Mouse (Mus musculus) hindbrain, embryonic 11.5 days (tissue): Measurements from ENCODE around the gene Chaf1a. TPM values are rescaled to one million over a fixed set of nuclear protein-coding genes. Genes with fewer than 3 reads are reported as not detected.

ENCODE experiments used
- ATAC-seq: fragments of 200-750 bp; cut with Nextera tagmentation; 2 replicates; pipeline ENCODE4 v1.8.0; 2017; ENCODE audit warnings: mild to moderate bottlenecking, moderate TSS enrichment, moderate library complexity; ENCODE audit not compliant: low FRiP score
- DNase-seq: peaks from one replicate; pipeline ENCODE4 v3.0.0-alpha.2; 2015; ENCODE audit warnings: low spot score
- H3K27ac ChIP-seq: fragments of 300-500 bp; sonication (generic); 2 replicates; pipeline ENCODE4 v1.5.1; 2014; ENCODE audit warnings: mild to moderate bottlenecking, low read depth, low read length
- H3K27me3 ChIP-seq: fragments of 300-500 bp; sonication (generic); 2 replicates; pipeline ENCODE4 v1.6.1; 2014; ENCODE audit warnings: mild to moderate bottlenecking, low read length, moderate library complexity, mixed read lengths; ENCODE audit not compliant: control insufficient read depth, insufficient read depth
- H3K36me3 ChIP-seq: fragments of 300-500 bp; sonication (generic); 2 replicates; pipeline ENCODE4 v1.6.1; 2014; ENCODE audit warnings: mild to moderate bottlenecking, low read length, moderate library complexity, mixed read lengths; ENCODE audit not compliant: control insufficient read depth, insufficient read depth
- H3K4me1 ChIP-seq: fragments of 300-500 bp; sonication (generic); replicated peaks from 2 replicates; pipeline ENCODE4 v1.6.1; 2014; ENCODE audit warnings: low read length, mixed read lengths; ENCODE audit not compliant: control insufficient read depth, insufficient read depth
- H3K4me2 ChIP-seq: fragments of 300-500 bp; sonication (generic); replicated peaks from 2 replicates; pipeline ENCODE4 v1.6.1; 2014; ENCODE audit warnings: mild to moderate bottlenecking, low read depth, low read length
- H3K4me3 ChIP-seq: fragments of 300-500 bp; sonication (generic); 2 replicates; pipeline ENCODE4 v1.5.1; 2014; ENCODE audit warnings: low read depth, low read length
- H3K9ac ChIP-seq: fragments of 300-500 bp; sonication (generic); 2 replicates; pipeline ENCODE4 v1.6.1; 2014; ENCODE audit warnings: low read depth, low read length
- H3K9me3 ChIP-seq: fragments of 300-500 bp; sonication (generic); 2 replicates; pipeline ENCODE4 v1.6.1; 2016; ENCODE audit warnings: low read length; ENCODE audit not compliant: control insufficient read depth
- WGBS: fragments of 180-500 bp; shearing (Covaris S2); extraction: QIAGEN DNeasy Blood & Tissue Kit; methylation state at CpG from one replicate; pipeline ENCODE4 v1.1.7; 2014; 5-methylcytosine and 5-hydroxymethylcytosine counted together
- polyA plus RNA-seq: library from polyadenylated mRNA; unstranded; fragments of >200 nt; fragmentation: Nextera tagmentation; extraction: Ambion mirVana; gene quantifications from 2 replicates; pipeline ENCODE4 v1.2.1, GENCODE M21; 2014

Chaf1a gene
- polyA plus RNA-seq, 1 experiment from 2014 or later = 16.1 TPM

GRCm38 (mm10) chr17:56119981-56120880 is 80.0 kb downstream of the Chaf1a start:
- Histone ChIP-seq H3K27me3 (peaks cover 67% of the 10 kb centered on the region), H3K4me2 (no peak overlapping the region), H3K9me3 (peaks cover 5% of the 10 kb centered on the region; the same call in 1 of the 2 replicates), H3K27ac (no peak overlapping the region), H3K4me1 (peaks cover 3% of the 10 kb centered on the region; the same call in 1 of the 2 replicates), H3K4me3 (no peak overlapping the region), H3K9ac (no peak overlapping the region), H3K36me3 (no peaks in the 10 kb centered on the region)
- ATAC-seq = no peak
- no peak for DNase-seq
- 7% methylated on average over 66 of the region's 66 CpGs for WGBS

DNA sequence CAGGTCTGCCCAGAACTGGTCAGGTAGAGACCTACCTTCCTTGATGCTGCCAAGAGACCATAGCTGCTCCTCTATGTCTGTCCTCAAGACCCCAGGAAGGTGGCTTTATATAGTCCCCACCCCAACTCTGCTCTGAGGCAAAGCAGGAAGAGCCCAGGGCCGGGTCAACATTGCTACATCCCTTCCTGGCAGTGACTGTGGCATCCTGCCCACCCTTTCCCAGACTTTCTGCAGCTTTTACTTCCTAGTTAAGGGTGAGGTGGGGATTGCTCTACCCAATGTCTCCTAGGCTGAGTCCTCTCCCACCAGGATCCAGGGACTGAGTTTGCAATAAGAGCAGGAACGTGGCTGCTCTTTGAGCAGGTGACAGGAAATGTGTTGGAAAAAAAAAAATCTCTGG is 81.6 kb downstream of the Chaf1a start, which contains the start of gene Lrg1:
TSS of gene Lrg1 (minus strand) at position 176 of the 400 bp plus-strand sequence.
- Histone ChIP-seq H3K27ac (no peak within 1 kb of the TSS), H3K27me3 (peaks cover 73% of the 10 kb centered on the region), H3K9ac (no peak within 1 kb of the TSS), H3K4me1 (peaks cover 3% of the 10 kb centered on the region; the same call in 1 of the 2 replicates), H3K9me3 (peaks cover 5% of the 10 kb centered on the region; the same call in 1 of the 2 replicates), H3K4me3 (no peak within 1 kb of the TSS), H3K36me3 (no peaks in the 10 kb centered on the region), H3K4me2 (no peak within 1 kb of the TSS)
- 59% methylated on average over 2 of the region's 2 CpGs for WGBS
- DNase-seq (no peak), ATAC-seq (no peak)

Other genes with a start within 250 kb of the Chaf1a start
- 10.0 and 12.3 TPM in 2 replicates for gene Zfp119a, start 161.5 kb upstream of the Chaf1a start, polyA plus RNA-seq
- 11.9 and 13.4 TPM in 2 replicates for gene Zfp959, start 148.3 kb upstream of the Chaf1a start, polyA plus RNA-seq
- 6.3 and 6.7 TPM in 2 replicates for gene Zfp119b, start 90.9 kb upstream of the Chaf1a start, polyA plus RNA-seq
- 2.2 and 3.1 TPM in 2 replicates for gene Ebi3, start 87.8 kb upstream of the Chaf1a start, polyA plus RNA-seq
- gene Yju2, start 81.3 kb upstream of the Chaf1a start, polyA plus RNA-seq = 21.3 and 22.4 TPM in 2 replicates
- gene Shd, start 70.0 kb upstream of the Chaf1a start, polyA plus RNA-seq = 95.2 and 102 TPM in 2 replicates
- 65.0 and 66.5 TPM in 2 replicates for gene Fsd1, start 53.9 kb upstream of the Chaf1a start, polyA plus RNA-seq
- gene Stap2, start 34.9 kb upstream of the Chaf1a start, polyA plus RNA-seq = 5.1 and 6.3 TPM in 2 replicates
- 141 and 163 TPM in 2 replicates for gene Mpnd, start 34.7 kb upstream of the Chaf1a start, polyA plus RNA-seq
- gene Sh3gl1, start 3.8 kb upstream of the Chaf1a start, polyA plus RNA-seq = 112 and 114 TPM in 2 replicates
- 50.6 and 51.1 TPM in 2 replicates for gene Ubxn6, start 34.6 kb downstream of the Chaf1a start, polyA plus RNA-seq
- gene Hdgfl2, start 39.2 kb downstream of the Chaf1a start, polyA plus RNA-seq = 100 and 113 TPM in 2 replicates
- gene Plin4, start 69.4 kb downstream of the Chaf1a start, polyA plus RNA-seq = 0.07 and 0.09 TPM in 2 replicates
- 0.20 and 0.28 TPM in 2 replicates for gene Plin5, start 77.2 kb downstream of the Chaf1a start, polyA plus RNA-seq
- gene Lrg1, start 81.6 kb downstream of the Chaf1a start, polyA plus RNA-seq = 0.21 TPM in 1 of 2 replicates, not detected in the other
- 2.5 and 2.6 TPM in 2 replicates for gene Sema6b, start 99.9 kb downstream of the Chaf1a start, polyA plus RNA-seq
- gene Tnfaip8l1, start 122.0 kb downstream of the Chaf1a start, polyA plus RNA-seq = 8.5 and 9.9 TPM in 2 replicates
- 62.1 and 62.9 TPM in 2 replicates for gene Mydgf, start 143.5 kb downstream of the Chaf1a start, polyA plus RNA-seq
- gene Dpp9, start 178.5 kb downstream of the Chaf1a start, polyA plus RNA-seq = 26.2 and 27.6 TPM in 2 replicates
- 12.8 and 14.4 TPM in 2 replicates for gene Fem1a, start 216.4 kb downstream of the Chaf1a start, polyA plus RNA-seq
- gene Ticam1, start 236.3 kb downstream of the Chaf1a start, polyA plus RNA-seq = 2.1 and 2.7 TPM in 2 replicates